Mouse (Mus musculus) lung, postnatal 25 days (tissue): Measurements from ENCODE around the gene Tmprss11f.
"Not testable (repeated sequence)": the region's sequence is repeated elsewhere in the genome, so short reads cannot be mapped to it uniquely, and the experiment has no call there.

Experiments used
- DNase-seq: peaks from one replicate; pipeline ENCODE4 v3.0.0; 2022; ENCODE audit warnings: low spot score

The Tmprss11f gene

GRCm38 (mm10) chr5:86632324-86632723, at the start of gene Tmprss11f:
Gene Tmprss11f (minus strand): TSS chr5:86632424.
- no peak for DNase-seq

GRCm38 (mm10) chr5:86676262-86676661, 44.0 kb upstream of the Tmprss11f start, which contains the start of gene Tmprss11b:
Gene Tmprss11b (minus strand): TSS chr5:86676362.
- DNase-seq = no peak

- DNase-seq = not testable (repeated sequence)
Observed at GRCm38 (mm10) chr5:86649185-86649584, 17.0 kb upstream of the Tmprss11f start.

- DNase-seq = no peak
Observed at GRCm38 (mm10) chr5:86640795-86641194, 8.6 kb upstream of the Tmprss11f start.

GRCm38 (mm10) chr5:86630700-86631099, 1.5 kb downstream of the Tmprss11f start:
- no peak for DNase-seq

- DNase-seq = no peak
Observed at GRCm38 (mm10) chr5:86621778-86622177, 10.4 kb downstream of the Tmprss11f start.

- no peak for DNase-seq
Observed at GRCm38 (mm10) chr5:86585896-86586295, 46.3 kb downstream of the Tmprss11f start.

GRCm38 (mm10) chr5:86582618-86583017, 49.6 kb downstream of the Tmprss11f start:
- no peak for DNase-seq

- no peak for DNase-seq
Observed at GRCm38 (mm10) chr5:86581998-86582397, 50.2 kb downstream of the Tmprss11f start.

GRCm38 (mm10) chr5:86578761-86579160, 53.5 kb downstream of the Tmprss11f start:
- DNase-seq = not testable (repeated sequence)

- no peak for DNase-seq
Observed at GRCm38 (mm10) chr5:86546693-86547092, 85.5 kb downstream of the Tmprss11f start.

- DNase-seq = no peak
Observed at GRCm38 (mm10) chr5:86540601-86541000, 91.6 kb downstream of the Tmprss11f start.

GRCm38 (mm10) chr5:86528725-86529124, 103.5 kb downstream of the Tmprss11f start:
- DNase-seq = no peak

GRCm38 (mm10) chr5:86518500-86518899, 113.7 kb downstream of the Tmprss11f start, which contains the start of gene Tmprss11g:
Gene Tmprss11g (minus strand): TSS chr5:86518600.
- no peak for DNase-seq

- no peak for DNase-seq
Observed at GRCm38 (mm10) chr5:86511538-86511937, 120.7 kb downstream of the Tmprss11f start.

GRCm38 (mm10) chr5:86493453-86493852, 138.8 kb downstream of the Tmprss11f start:
- no peak for DNase-seq

- no peak for DNase-seq
Observed at GRCm38 (mm10) chr5:86482562-86482961, 149.7 kb downstream of the Tmprss11f start.

GRCm38 (mm10) chr5:86482031-86482430, 150.2 kb downstream of the Tmprss11f start:
- no peak for DNase-seq

GRCm38 (mm10) chr5:86473859-86474258, 158.4 kb downstream of the Tmprss11f start:
- no peak for DNase-seq
